Mouse (Mus musculus) forebrain, embryonic 10.5 days (tissue): Measurements from ENCODE around the gene Spns3. TPM values are rescaled to one million over a fixed set of nuclear protein-coding genes. Genes with fewer than 3 reads are reported as not detected.

ENCODE experiments used
- DNase-seq: peaks from one replicate; pipeline ENCODE4 v3.0.0-alpha.2; 2017; ENCODE audit warnings: low spot score; ENCODE audit errors: extremely low spot score
- H3K27ac ChIP-seq: fragments of 300-500 bp; sonication (generic); 2 replicates; pipeline ENCODE4 v1.5.1; 2016; ENCODE audit warnings: mild to moderate bottlenecking
- H3K27me3 ChIP-seq: fragments of 300-500 bp; sonication (generic); 2 replicates; pipeline ENCODE4 v1.6.1; 2016; ENCODE audit warnings: mild to moderate bottlenecking; ENCODE audit not compliant: poor library complexity, severe bottlenecking
- H3K36me3 ChIP-seq: fragments of 300-500 bp; sonication (generic); replicated peaks from 2 replicates; pipeline ENCODE4 v1.6.1; 2016; ENCODE audit warnings: mild to moderate bottlenecking, moderate library complexity
- H3K4me1 ChIP-seq: fragments of 300-500 bp; sonication (generic); 2 replicates; pipeline ENCODE4 v1.6.1; 2016
- H3K4me3 ChIP-seq: fragments of 300-500 bp; sonication (generic); 2 replicates; pipeline ENCODE4 v1.5.1; 2016; ENCODE audit warnings: mild to moderate bottlenecking, moderate library complexity
- H3K9me3 ChIP-seq: fragments of 300-500 bp; sonication (generic); 2 replicates; pipeline ENCODE4 v1.6.1; 2016; ENCODE audit warnings: mild to moderate bottlenecking, moderate library complexity
- WGBS: fragments of 180-500 bp; shearing (Covaris S2); methylation state at CpG from one replicate; pipeline ENCODE4 v1.1.7; 2016; 5-methylcytosine and 5-hydroxymethylcytosine counted together
- polyA plus RNA-seq: library from polyadenylated mRNA; unstranded; fragments of >200 nt; fragmentation: Nextera tagmentation; extraction: Ambion mirVana; gene quantifications from 2 replicates; pipeline ENCODE4 v1.2.1, GENCODE M21; 2016

Gene Spns3
- polyA plus RNA-seq, 1 experiment from 2014 or later = 0.20 TPM

DNA sequence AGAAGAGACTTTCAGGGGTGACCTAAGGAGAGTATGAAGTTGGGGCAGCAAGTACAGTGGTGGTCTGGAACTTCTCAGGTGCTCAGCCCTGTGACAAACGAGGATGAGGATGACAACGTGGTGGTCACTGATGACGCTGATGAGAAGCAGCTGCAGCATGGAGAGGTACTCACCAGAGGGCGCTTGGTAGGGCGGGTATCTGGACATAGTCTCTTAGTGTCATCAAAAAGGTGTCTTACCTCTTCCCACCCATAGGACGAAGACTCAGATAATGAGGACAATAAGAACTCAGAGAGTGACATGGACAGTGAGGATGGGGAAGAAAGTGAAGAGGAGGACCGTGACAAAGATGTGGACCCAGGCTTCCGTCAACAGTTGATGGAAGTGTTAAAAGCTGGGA, 102.8 kb downstream of the Spns3 start:
- Histone ChIP-seq H3K27me3 (no peaks in the 10 kb centered on the region), H3K27ac (no peak overlapping the region), H3K36me3 (peaks cover 100% of the 10 kb centered on the region), H3K4me1 (peaks cover 6% of the 10 kb centered on the region), H3K4me3 (no peak overlapping the region), H3K9me3 (no peaks in the 10 kb centered on the region)
- DNase-seq = no peak
- WGBS = 89% methylated on average over 8 of the region's 8 CpGs

DNA sequence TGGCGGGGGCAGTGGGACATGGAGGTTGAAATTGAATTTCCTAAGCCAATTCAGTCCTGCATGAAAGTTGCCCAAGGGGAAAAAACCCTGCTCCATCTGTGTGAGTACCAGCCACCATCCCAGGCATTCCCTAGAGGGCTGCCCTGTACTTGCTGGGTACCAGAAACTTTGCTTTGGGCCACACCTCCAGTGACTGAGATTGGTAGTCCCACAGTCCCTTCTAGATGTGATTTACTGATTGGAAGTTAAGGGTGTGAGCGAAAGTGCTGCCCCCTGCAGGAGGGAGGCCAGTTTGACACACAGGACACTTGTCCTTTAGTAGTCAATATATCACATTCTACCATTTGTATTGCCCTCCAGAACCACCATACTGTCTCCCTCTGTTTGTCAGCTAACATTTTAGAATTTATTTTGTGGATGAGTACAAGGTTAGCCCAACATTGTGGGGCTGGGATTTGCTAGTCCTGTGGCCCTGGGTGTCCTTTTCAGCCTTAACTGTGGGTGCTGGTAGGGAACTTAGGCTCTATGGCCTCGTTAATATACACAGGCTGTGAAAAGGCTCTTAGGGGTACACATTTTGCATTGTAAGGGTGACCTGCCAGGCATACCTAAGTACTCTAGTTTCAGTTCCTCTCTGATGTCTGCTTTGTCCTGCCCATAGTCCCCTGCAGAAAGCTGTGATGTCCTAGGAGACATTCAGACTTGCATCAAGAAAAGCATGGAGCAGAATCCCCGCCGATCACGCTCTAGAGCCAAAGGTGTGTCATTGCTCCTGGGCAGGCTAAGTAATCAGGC, 103.8 kb downstream of the Spns3 start:
- Histone ChIP-seq H3K36me3 (peaks cover 96% of the 10 kb centered on the region), H3K27ac (no peak overlapping the region), H3K9me3 (no peaks in the 10 kb centered on the region), H3K27me3 (no peaks in the 10 kb centered on the region), H3K4me1 (peaks cover 15% of the 10 kb centered on the region), H3K4me3 (no peak overlapping the region)
- peak; percentile 46 for DNase-seq
- WGBS = 91% methylated on average over 6 of the region's 6 CpGs

Other genes with a start within 250 kb of the Spns3 start
- 2.6 and 2.9 TPM in 2 replicates for gene Xaf1, start 248.9 kb downstream of the Spns3 start, polyA plus RNA-seq
- gene Fbxo39, start 236.1 kb downstream of the Spns3 start, polyA plus RNA-seq = not detected in 2 replicates
- gene Tekt1, start 188.1 kb downstream of the Spns3 start, polyA plus RNA-seq = 5.1 and 5.3 TPM in 2 replicates
- gene Smtnl2, start 138.8 kb downstream of the Spns3 start, polyA plus RNA-seq = 10.6 and 12.5 TPM in 2 replicates
- gene Ggt6, start 115.0 kb downstream of the Spns3 start, polyA plus RNA-seq = not detected in 2 replicates
- gene Mybbp1a, start 109.2 kb downstream of the Spns3 start, polyA plus RNA-seq = 248 and 256 TPM in 2 replicates
- 2.0 and 3.0 TPM in 2 replicates for gene Spns2, start 60.6 kb downstream of the Spns3 start, polyA plus RNA-seq
- 82.5 and 87.6 TPM in 2 replicates for gene Ube2g1, start 56.8 kb upstream of the Spns3 start, polyA plus RNA-seq
- 25.5 and 27.7 TPM in 2 replicates for gene Ankfy1, start 139.5 kb upstream of the Spns3 start, polyA plus RNA-seq
- 4.7 and 4.9 TPM in 2 replicates for gene Cyb5d2, start 245.6 kb upstream of the Spns3 start, polyA plus RNA-seq
- 6.2 and 7.5 TPM in 2 replicates for gene Zzef1, start 245.7 kb upstream of the Spns3 start, polyA plus RNA-seq